Mouse (Mus musculus): ENCODE data around the gene Thegl. TPM values are rescaled to one million over a fixed set of nuclear protein-coding genes. Genes with fewer than 3 reads are reported as not detected.

Gene Thegl
- polyA plus RNA-seq, 1 experiment from 2014 or later: 0.23 TPM

- Histone ChIP-seq H3K4me3 (ENCODE audit: low read depth, low read length) (no peak overlapping the region), H3K36me3 (ENCODE audit: control insufficient read depth, insufficient read depth, low read length) (no peaks in the 10 kb centered on the region), H3K27me3 (ENCODE audit: control insufficient read depth, insufficient read depth, low read length) (peaks cover 14% of the 10 kb centered on the region), H3K9ac (ENCODE audit: low read length) (no peak overlapping the region), H3K9me3 (ENCODE audit: control insufficient read depth, low read length) (no peaks in the 10 kb centered on the region), H3K27ac (ENCODE audit: low read depth, low read length) (no peak overlapping the region), H3K4me1 (replicated peaks; ENCODE audit: control insufficient read depth, insufficient read depth, low read length) (peaks cover 10% of the 10 kb centered on the region; the same call in 1 of the 2 replicates), H3K4me2 (ENCODE audit: low read depth, low read length, severe bottlenecking) (no peak overlapping the region)
- DNase-seq (ENCODE audit: low spot score) (no peak), ATAC-seq (replicated peaks; ENCODE audit: low FRiP score) (no peak)
- 88% methylated on average over 6 of the region's 6 CpGs for WGBS
These were observed 84.9 kb downstream of the Thegl start for GRCm38 (mm10) chr5:77100691-77101090.

GRCm38 (mm10) chr5:77102522-77103365, 86.9 kb downstream of the Thegl start:
- no peak for DNase-seq (ENCODE audit: low spot score)
- H3K4me1 ChIP-seq (replicated peaks; ENCODE audit: control insufficient read depth, insufficient read depth, low read length): peaks cover 10% of the 10 kb centered on the region; the same call in 1 of the 2 replicates
- no peak overlapping the region for H3K4me3 ChIP-seq (ENCODE audit: low read depth, low read length)
- no peaks in the 10 kb centered on the region for H3K9me3 ChIP-seq (ENCODE audit: control insufficient read depth, low read length)
- WGBS: 69% methylated on average over 15 of the region's 15 CpGs
- H3K9ac ChIP-seq (ENCODE audit: low read length): no peak overlapping the region
- H3K27me3 ChIP-seq (ENCODE audit: control insufficient read depth, insufficient read depth, low read length): peaks cover 4% of the 10 kb centered on the region; the same call in 1 of the 2 replicates
- no peak overlapping the region for H3K4me2 ChIP-seq (ENCODE audit: low read depth, low read length, severe bottlenecking)
- H3K27ac ChIP-seq (ENCODE audit: low read depth, low read length): peak overlapping the region; percentile 32; the same call in 1 of the 2 replicates
- H3K36me3 ChIP-seq (ENCODE audit: control insufficient read depth, insufficient read depth, low read length): no peaks in the 10 kb centered on the region
- ATAC-seq (replicated peaks; ENCODE audit: low FRiP score): peak; percentile 76

- no peak for ATAC-seq (replicated peaks; ENCODE audit: low FRiP score)
- Histone ChIP-seq H3K9ac (ENCODE audit: low read length) (no peak overlapping the region), H3K9me3 (ENCODE audit: control insufficient read depth, low read length) (no peaks in the 10 kb centered on the region), H3K36me3 (ENCODE audit: control insufficient read depth, insufficient read depth, low read length) (no peaks in the 10 kb centered on the region), H3K27me3 (ENCODE audit: control insufficient read depth, insufficient read depth, low read length) (peaks cover 6% of the 10 kb centered on the region; the same call in 1 of the 2 replicates), H3K4me2 (ENCODE audit: low read depth, low read length, severe bottlenecking) (no peak overlapping the region), H3K4me3 (ENCODE audit: low read depth, low read length) (no peak overlapping the region), H3K4me1 (replicated peaks; ENCODE audit: control insufficient read depth, insufficient read depth, low read length) (peaks cover 10% of the 10 kb centered on the region; the same call in 1 of the 2 replicates), H3K27ac (ENCODE audit: low read depth, low read length) (no peak overlapping the region)
- 91% methylated on average over 11 of the region's 11 CpGs for WGBS
- DNase-seq (ENCODE audit: low spot score): no peak
These were observed 91.5 kb downstream of the Thegl start for GRCm38 (mm10) chr5:77107146-77107822.

GRCm38 (mm10) chr5:77108806-77109205, 93.0 kb downstream of the Thegl start:
- Histone ChIP-seq H3K27me3 (ENCODE audit: control insufficient read depth, insufficient read depth, low read length) (peaks cover 9% of the 10 kb centered on the region; the same call in 1 of the 2 replicates), H3K36me3 (ENCODE audit: control insufficient read depth, insufficient read depth, low read length) (no peaks in the 10 kb centered on the region), H3K27ac (ENCODE audit: low read depth, low read length) (no peak overlapping the region), H3K4me1 (replicated peaks; ENCODE audit: control insufficient read depth, insufficient read depth, low read length) (peaks cover 2% of the 10 kb centered on the region; the same call in 1 of the 2 replicates), H3K4me2 (ENCODE audit: low read depth, low read length, severe bottlenecking) (no peak overlapping the region), H3K9ac (ENCODE audit: low read length) (no peak overlapping the region), H3K4me3 (ENCODE audit: low read depth, low read length) (no peak overlapping the region), H3K9me3 (ENCODE audit: control insufficient read depth, low read length) (no peaks in the 10 kb centered on the region)
- DNase-seq (ENCODE audit: low spot score) (no peak), ATAC-seq (replicated peaks; ENCODE audit: low FRiP score) (no peak)
- WGBS: 93% methylated on average over 6 of the region's 6 CpGs

GRCm38 (mm10) chr5:77109814-77110213, 94.0 kb downstream of the Thegl start:
- no peak for DNase-seq (ENCODE audit: low spot score)
- Histone ChIP-seq H3K36me3 (ENCODE audit: control insufficient read depth, insufficient read depth, low read length) (no peaks in the 10 kb centered on the region), H3K4me2 (ENCODE audit: low read depth, low read length, severe bottlenecking) (no peak overlapping the region), H3K27ac (ENCODE audit: low read depth, low read length) (no peak overlapping the region), H3K9ac (ENCODE audit: low read length) (no peak overlapping the region), H3K4me3 (ENCODE audit: low read depth, low read length) (no peak overlapping the region), H3K4me1 (replicated peaks; ENCODE audit: control insufficient read depth, insufficient read depth, low read length) (peaks cover 2% of the 10 kb centered on the region; the same call in 1 of the 2 replicates), H3K27me3 (ENCODE audit: control insufficient read depth, insufficient read depth, low read length) (peaks cover 11% of the 10 kb centered on the region), H3K9me3 (ENCODE audit: control insufficient read depth, low read length) (no peaks in the 10 kb centered on the region)
- WGBS: 93% methylated on average over 2 of the region's 2 CpGs
- no peak for ATAC-seq (replicated peaks; ENCODE audit: low FRiP score)

Other genes with a start within 250 kb of the Thegl start
- 23.6 and 27.5 TPM in 2 replicates for gene Aasdh, start 110.5 kb upstream of the Thegl start, polyA plus RNA-seq (2014; fragmentation: Nextera tagmentation; extraction: Ambion mirVana)
- 456 and 462 TPM in 2 replicates for gene Paics, start 64.7 kb upstream of the Thegl start, polyA plus RNA-seq (2014; fragmentation: Nextera tagmentation; extraction: Ambion mirVana)
- 46.1 and 50.1 TPM in 2 replicates for gene Ppat, start 64.4 kb upstream of the Thegl start, polyA plus RNA-seq (2014; fragmentation: Nextera tagmentation; extraction: Ambion mirVana)
- 72.4 and 77.1 TPM in 2 replicates for gene Srp72, start 41.3 kb upstream of the Thegl start, polyA plus RNA-seq (2014; fragmentation: Nextera tagmentation; extraction: Ambion mirVana)
- not detected in 2 replicates for gene Arl9, start 12.0 kb upstream of the Thegl start, polyA plus RNA-seq (2014; fragmentation: Nextera tagmentation; extraction: Ambion mirVana)
- gene Hopx, start 99.1 kb downstream of the Thegl start, polyA plus RNA-seq (2014; fragmentation: Nextera tagmentation; extraction: Ambion mirVana): 0.63 and 0.87 TPM in 2 replicates
- gene Spink2, start 195.4 kb downstream of the Thegl start, polyA plus RNA-seq (2014; fragmentation: Nextera tagmentation; extraction: Ambion mirVana): 0.63 and 1.2 TPM in 2 replicates
- gene Rest, start 249.5 kb downstream of the Thegl start, polyA plus RNA-seq (2014; fragmentation: Nextera tagmentation; extraction: Ambion mirVana): 24.7 and 25.3 TPM in 2 replicates